16 mouse cellular contexts compared by ENCODE assay signal in the genomic region with DNA sequence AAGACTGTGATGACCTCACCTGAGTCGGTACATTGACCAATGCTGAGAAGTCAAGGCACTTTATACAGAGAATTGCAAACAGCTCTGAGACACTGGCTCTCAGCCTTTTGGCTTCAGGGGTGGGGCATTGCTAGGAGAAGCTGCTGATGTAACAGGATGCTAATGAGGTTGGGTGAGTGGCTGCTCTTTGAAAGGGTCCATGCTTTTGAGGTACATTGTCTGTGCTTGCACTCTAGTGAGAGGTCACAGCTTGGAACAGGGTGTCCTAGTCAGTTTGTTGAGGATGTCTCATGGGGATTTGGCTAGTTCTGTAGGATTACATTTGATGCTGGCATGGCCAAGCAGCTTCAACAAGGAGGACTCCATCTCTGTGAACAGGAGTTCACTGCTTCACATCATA.
A peak's percentile ranks its signal among the peaks of the same experiment; 100 is the strongest.
DNase-seq lines count a peak whose midpoint lies in the region.
"Had no signal": no experiment of that assay in that cellular context is flagged by ENCODE, and none has a peak within 500 bp of the region (broad histone marks: within the 10 kb centered on the region; RNA-seq: fewer than 3 reads in every experiment).

No protein-coding gene starts in this region.

- peak; percentile 19 for DNase-seq in gastrocnemius, adult 18-20 months (ENCODE audit: low spot score)
- no peak for DNase-seq in gastrocnemius, postnatal 10 days
- DNase-seq in heart, adult 11 months = peak; percentile 91
- DNase-seq in heart, postnatal 10 days = no peak
- DNase-seq in heart, postnatal 25 days (ENCODE audit: low spot score) = peak; percentile 4
- DNase-seq in heart, postnatal 14 days = no peak
- DNase-seq in R1 (ENCODE audit: low read depth, low spot score) = peak; percentile 10
- no peak for DNase-seq in frontal cortex, postnatal 10 days (ENCODE audit: low spot score in 2 of 2)
- DNase-seq: adrenal gland, postnatal 10 days; adrenal gland, postnatal 36 days; cerebellum, adult 18-20 months; cerebellum, adult 9-10 months; cerebellum, postnatal 14 days; heart, postnatal 4 days; kidney, adult 18-20 months; kidney, adult 9 months had no signal

- intact Hi-C loops in heart, postnatal 10 days (cut with DNase I) = no loop called here
- intact Hi-C loops in heart, postnatal 25 days (cut with DNase I) = no loop called here
- intact Hi-C loops in heart, postnatal 14 days (cut with DNase I) = no loop called here

Comparison
In these comparisons a context has a peak if more than half of its experiments do, and no peak if none do; other contexts are left out.
1. DNase-seq: peak in gastrocnemius, adult 18-20 months (single experiment), heart, adult 11 months (single experiment), heart, postnatal 25 days (single experiment) and R1 (single experiment); none in gastrocnemius, postnatal 10 days (single experiment), heart, postnatal 10 days (0 of 2), heart, postnatal 14 days (0 of 2) and frontal cortex, postnatal 10 days (0 of 2).